13 mouse cellular contexts compared by ENCODE assay signal in the genomic region with DNA sequence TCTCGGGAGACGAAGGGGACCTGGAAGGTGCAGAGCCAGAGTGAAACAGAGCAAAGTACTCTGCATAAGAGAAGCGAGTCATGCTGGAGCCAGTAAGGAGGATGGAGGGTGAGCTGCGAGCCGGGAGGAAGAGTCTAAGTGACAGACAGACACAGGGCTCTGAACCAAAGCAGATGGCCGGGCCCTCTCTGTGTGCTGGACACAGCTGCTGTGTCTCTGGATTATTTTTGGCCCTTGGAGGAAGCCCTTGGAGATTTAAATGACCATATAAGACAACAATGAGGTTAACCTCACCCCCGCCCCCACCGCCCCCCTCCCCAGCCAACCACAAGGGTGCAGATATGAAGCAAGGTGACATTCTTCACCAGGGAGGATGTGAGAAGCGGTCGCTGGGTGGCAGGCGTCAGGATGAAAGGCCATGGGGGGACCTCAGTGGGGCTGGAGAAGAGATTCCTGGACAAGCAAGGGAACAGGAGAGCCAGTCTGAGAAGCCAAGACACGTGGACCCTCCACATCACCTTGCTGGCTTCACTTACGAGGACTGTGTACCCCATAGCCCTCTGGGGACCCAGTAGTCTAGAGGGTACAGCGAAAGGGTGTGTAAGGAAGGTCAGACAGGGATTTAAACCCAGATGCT. TPM values are rescaled to one million over a fixed set of nuclear protein-coding genes. Genes with fewer than 3 reads are reported as not detected.
A peak's percentile ranks its signal among the peaks of the same experiment; 100 is the strongest.
DNase-seq lines count a peak whose midpoint lies in the region; ATAC-seq and TF ChIP-seq lines count a peak whose summit lies in the region.
"Had no signal": no experiment of that assay in that cellular context is flagged by ENCODE, and none has a peak within 500 bp of the region (broad histone marks: within the 10 kb centered on the region; RNA-seq: fewer than 3 reads in every experiment).

No protein-coding gene starts in this region.

- 82% methylated on average over 14 of the region's 14 CpGs for WGBS in midbrain, postnatal 0 days
- WGBS in midbrain, embryonic 15.5 days: 80% methylated on average over 14 of the region's 14 CpGs
- 18% methylated on average over 14 of the region's 14 CpGs for WGBS in heart, postnatal 0 days
- 45% methylated on average over 14 of the region's 14 CpGs for WGBS in stomach, embryonic 15.5 days

- no peak overlapping the region for H3K27ac ChIP-seq in midbrain, postnatal 0 days (ENCODE audit: low read depth, low read length)
- H3K27ac ChIP-seq in midbrain, embryonic 15.5 days: no peak overlapping the region
- peak overlapping the region; percentile 94 for H3K27ac ChIP-seq in heart, postnatal 0 days (ENCODE audit: low read depth)
- H3K27ac ChIP-seq in stomach, embryonic 15.5 days: no peak overlapping the region
- H3K27ac ChIP-seq: forebrain, embryonic 15.5 days; hindbrain, embryonic 14.5 days had no signal

- intact Hi-C loops in heart, postnatal 25 days (cut with DNase I): no loop called here

- H3K36me3 ChIP-seq in midbrain, postnatal 0 days (ENCODE audit: insufficient read depth, low read length): no peaks in the 10 kb centered on the region
- H3K36me3 ChIP-seq in midbrain, embryonic 15.5 days (replicated peaks): no peaks in the 10 kb centered on the region
- peaks cover 43% of the 10 kb centered on the region for H3K36me3 ChIP-seq in heart, postnatal 0 days (replicated peaks; ENCODE audit: control insufficient read depth, insufficient read depth, low read length)
- H3K36me3 ChIP-seq in stomach, embryonic 15.5 days: no peaks in the 10 kb centered on the region
- H3K36me3 ChIP-seq: forebrain, embryonic 15.5 days had no signal

- no peak for TF ChIP-seq CTCF in midbrain, postnatal 0 days (IDR thresholded peaks at IDR 0.05)
- TF ChIP-seq CTCF in heart, postnatal 0 days (IDR thresholded peaks at IDR 0.05; ENCODE audit: low read depth): peak; percentile 28

- no peak for ATAC-seq in midbrain, postnatal 0 days (ENCODE audit: low FRiP score)
- no peak for ATAC-seq in midbrain, embryonic 15.5 days (replicated peaks)
- peak; percentile 84 for ATAC-seq in heart, postnatal 0 days (ENCODE audit: insufficient read depth, low read depth)
- ATAC-seq in stomach, embryonic 15.5 days (ENCODE audit: insufficient read depth, low FRiP score, low read depth): peak; percentile 54; the same call in 1 of the 2 replicates
- ATAC-seq: forebrain, embryonic 15.5 days had no signal

- H3K4me2 ChIP-seq in midbrain, postnatal 0 days (ENCODE audit: low read depth, low read length, poor library complexity, severe bottlenecking): no peak overlapping the region
- H3K4me2 ChIP-seq in midbrain, embryonic 15.5 days: no peak overlapping the region
- peak overlapping the region; percentile 66 for H3K4me2 ChIP-seq in heart, postnatal 0 days (ENCODE audit: low read depth, low read length)
- H3K4me2 ChIP-seq in stomach, embryonic 15.5 days: 0 out of 2 replicates have a peak overlapping the region, but pooled peaks have one; percentile 10
- H3K4me2 ChIP-seq: forebrain, embryonic 15.5 days; hindbrain, embryonic 14.5 days had no signal

- no peaks in the 10 kb centered on the region for H3K4me1 ChIP-seq in midbrain, postnatal 0 days (ENCODE audit: insufficient read depth, low read length)
- H3K4me1 ChIP-seq in midbrain, embryonic 15.5 days: no peaks in the 10 kb centered on the region
- H3K4me1 ChIP-seq in heart, postnatal 0 days (ENCODE audit: control insufficient read depth, insufficient read depth): peaks cover 13% of the 10 kb centered on the region; the same call in 1 of the 2 replicates
- H3K4me1 ChIP-seq in stomach, embryonic 15.5 days: no peaks in the 10 kb centered on the region
- H3K4me1 ChIP-seq: forebrain, embryonic 15.5 days had no signal

- no peaks in the 10 kb centered on the region for H3K9me3 ChIP-seq in midbrain, postnatal 0 days (ENCODE audit: low read length)
- H3K9me3 ChIP-seq in midbrain, embryonic 15.5 days: no peaks in the 10 kb centered on the region
- no peaks in the 10 kb centered on the region for H3K9me3 ChIP-seq in heart, postnatal 0 days (replicated peaks; ENCODE audit: control insufficient read depth, low read length)
- H3K9me3 ChIP-seq in stomach, embryonic 15.5 days: no peaks in the 10 kb centered on the region
- H3K9me3 ChIP-seq: forebrain, embryonic 15.5 days had no signal

- H3K27me3 ChIP-seq in midbrain, postnatal 0 days (ENCODE audit: insufficient read depth, low read length): no peaks in the 10 kb centered on the region
- no peaks in the 10 kb centered on the region for H3K27me3 ChIP-seq in midbrain, embryonic 15.5 days (replicated peaks)
- no peaks in the 10 kb centered on the region for H3K27me3 ChIP-seq in heart, postnatal 0 days (ENCODE audit: control insufficient read depth, insufficient read depth, low read length)
- no peaks in the 10 kb centered on the region for H3K27me3 ChIP-seq in stomach, embryonic 15.5 days (replicated peaks)
- H3K27me3 ChIP-seq: forebrain, embryonic 15.5 days had no signal

- TF ChIP-seq EP300 in heart, postnatal 0 days (IDR thresholded peaks at IDR 0.05; ENCODE audit: low read depth): no peak

- no peak overlapping the region for H3K9ac ChIP-seq in midbrain, postnatal 0 days (replicated peaks; ENCODE audit: low read length, poor library complexity, severe bottlenecking)
- no peak overlapping the region for H3K9ac ChIP-seq in midbrain, embryonic 15.5 days
- peak overlapping the region; percentile 83 for H3K9ac ChIP-seq in heart, postnatal 0 days (replicated peaks; ENCODE audit: low read depth, low read length)
- H3K9ac ChIP-seq in stomach, embryonic 15.5 days: no peak overlapping the region
- H3K9ac ChIP-seq: forebrain, embryonic 15.5 days; hindbrain, embryonic 14.5 days had no signal

- H3K4me3 ChIP-seq in midbrain, postnatal 0 days (ENCODE audit: low read depth, low read length): no peak overlapping the region
- no peak overlapping the region for H3K4me3 ChIP-seq in midbrain, embryonic 15.5 days
- H3K4me3 ChIP-seq in heart, postnatal 0 days (ENCODE audit: low read depth, low read length): peak overlapping the region; percentile 48
- no peak overlapping the region for H3K4me3 ChIP-seq in stomach, embryonic 15.5 days (replicated peaks)
- H3K4me3 ChIP-seq: forebrain, embryonic 15.5 days had no signal

- DNase-seq in heart, adult 11 months: peak; percentile 97
- DNase-seq in heart, postnatal 25 days (ENCODE audit: low spot score): no peak
- peak; percentile 10 for DNase-seq in midbrain, postnatal 0 days (ENCODE audit: low spot score)
- DNase-seq in heart, postnatal 0 days (ENCODE audit: low spot score): peak; percentile 87
- DNase-seq in left cerebral cortex, adult 9 months (ENCODE audit: low spot score in 2 of 2): no peak
- no peak for DNase-seq in adrenal gland, postnatal 36 days
- DNase-seq: lung, postnatal 4 days had no signal

RNA-seq across cellular contexts. Expression of a gene that starts 17.5 kb away (rescaled TPM):
- total RNA-seq in heart, postnatal 25 days (2021): 100 to 1,000 TPM; 497 to 569 TPM
- total RNA-seq in midbrain, postnatal 0 days (2014; rRNA removed): 0.93 and 4.4 TPM in 2 replicates
- 1.5 and 1.9 TPM in 2 replicates for polyA plus RNA-seq in midbrain, postnatal 0 days (2015; fragmentation: Nextera tagmentation; extraction: Ambion mirVana)
- polyA plus RNA-seq in midbrain, embryonic 15.5 days (2015; fragmentation: Nextera tagmentation; extraction: Ambion mirVana): 0.81 and 1.1 TPM in 2 replicates
- 572 and 632 TPM in 2 replicates for total RNA-seq in heart, postnatal 0 days (2014; rRNA removed; ENCODE audit: low replicate concordance)
- polyA plus RNA-seq in heart, postnatal 0 days (2015; fragmentation: Nextera tagmentation; extraction: Ambion mirVana): 289 and 380 TPM in 2 replicates
- 16.7 and 18.7 TPM in 2 replicates for polyA plus RNA-seq in stomach, embryonic 15.5 days (2015; fragmentation: Nextera tagmentation; extraction: Ambion mirVana)
- 1 to 10 TPM; 1.1 to 1.3 TPM for total RNA-seq in adrenal gland, postnatal 36 days (2021)
- total RNA-seq: neutrophil, adult 5-6 weeks had no signal

RNA-seq across cellular contexts. Expression of a gene that starts 27.5 kb away (rescaled TPM):
- total RNA-seq in heart, postnatal 25 days (2021): not detected
- total RNA-seq in midbrain, postnatal 0 days (2014; rRNA removed): 11.2 and 14.9 TPM in 2 replicates
- 8.9 and 11.2 TPM in 2 replicates for polyA plus RNA-seq in midbrain, postnatal 0 days (2015; fragmentation: Nextera tagmentation; extraction: Ambion mirVana)
- 7.7 and 11.2 TPM in 2 replicates for polyA plus RNA-seq in midbrain, embryonic 15.5 days (2015; fragmentation: Nextera tagmentation; extraction: Ambion mirVana)
- not detected in 2 replicates for total RNA-seq in heart, postnatal 0 days (2014; rRNA removed; ENCODE audit: low replicate concordance)
- polyA plus RNA-seq in heart, postnatal 0 days (2015; fragmentation: Nextera tagmentation; extraction: Ambion mirVana): not detected in 2 replicates
- polyA plus RNA-seq in stomach, embryonic 15.5 days (2015; fragmentation: Nextera tagmentation; extraction: Ambion mirVana): not detected in 2 replicates
- not detected for total RNA-seq in adrenal gland, postnatal 36 days (2021)
- total RNA-seq: neutrophil, adult 5-6 weeks had no signal
- polyA plus RNA-seq: C2C12 had no signal

RNA-seq across cellular contexts. Expression of a gene that starts 50.2 kb away (rescaled TPM):
- total RNA-seq in heart, postnatal 25 days (2021): 1 to 10 TPM; 4.4 to 4.9 TPM
- 27.2 and 29.6 TPM in 2 replicates for total RNA-seq in midbrain, postnatal 0 days (2014; rRNA removed)
- polyA plus RNA-seq in midbrain, postnatal 0 days (2015; fragmentation: Nextera tagmentation; extraction: Ambion mirVana): 20.6 and 21.0 TPM in 2 replicates
- polyA plus RNA-seq in midbrain, embryonic 15.5 days (2015; fragmentation: Nextera tagmentation; extraction: Ambion mirVana): 23.9 and 28.4 TPM in 2 replicates
- 8.6 and 12.2 TPM in 2 replicates for total RNA-seq in heart, postnatal 0 days (2014; rRNA removed; ENCODE audit: low replicate concordance)
- polyA plus RNA-seq in heart, postnatal 0 days (2015; fragmentation: Nextera tagmentation; extraction: Ambion mirVana): 5.0 and 5.7 TPM in 2 replicates
- polyA plus RNA-seq in stomach, embryonic 15.5 days (2015; fragmentation: Nextera tagmentation; extraction: Ambion mirVana): 7.3 and 9.2 TPM in 2 replicates
- total RNA-seq in adrenal gland, postnatal 36 days (2021): 1 to 10 TPM; 2.8 to 3.7 TPM

Comparison
In these comparisons a context has a peak if more than half of its experiments do, and no peak if none do; other contexts are left out.
1. DNase-seq: peak in heart, adult 11 months (single experiment), midbrain, postnatal 0 days (single experiment) and heart, postnatal 0 days (single experiment); none in heart, postnatal 25 days (single experiment), left cerebral cortex, adult 9 months (0 of 2) and adrenal gland, postnatal 36 days (0 of 2).
2. ATAC-seq: peak in heart, postnatal 0 days (single experiment) and stomach, embryonic 15.5 days (single experiment); none in midbrain, postnatal 0 days (single experiment) and midbrain, embryonic 15.5 days (single experiment).
3. H3K4me2 ChIP-seq: peak in heart, postnatal 0 days (single experiment) and stomach, embryonic 15.5 days (single experiment); none in midbrain, postnatal 0 days (single experiment) and midbrain, embryonic 15.5 days (single experiment).
4. RNA of a gene that starts 17.5 kb away (total RNA-seq): 572 to 632 TPM in heart, postnatal 0 days and 497 to 569 TPM in heart, postnatal 25 days; 1.1 to 1.3 TPM in adrenal gland, postnatal 36 days and 0.93 to 4.4 TPM in midbrain, postnatal 0 days; every median in the first group is over 10 times any median in the second.
5. RNA of a gene that starts 27.5 kb away (total RNA-seq): 11.2 to 14.9 TPM in midbrain, postnatal 0 days; not detected in adrenal gland, postnatal 36 days, not detected in heart, postnatal 25 days and not detected in heart, postnatal 0 days; every median in the first group is over 10 times any median in the second.